In the genomic region with DNA sequence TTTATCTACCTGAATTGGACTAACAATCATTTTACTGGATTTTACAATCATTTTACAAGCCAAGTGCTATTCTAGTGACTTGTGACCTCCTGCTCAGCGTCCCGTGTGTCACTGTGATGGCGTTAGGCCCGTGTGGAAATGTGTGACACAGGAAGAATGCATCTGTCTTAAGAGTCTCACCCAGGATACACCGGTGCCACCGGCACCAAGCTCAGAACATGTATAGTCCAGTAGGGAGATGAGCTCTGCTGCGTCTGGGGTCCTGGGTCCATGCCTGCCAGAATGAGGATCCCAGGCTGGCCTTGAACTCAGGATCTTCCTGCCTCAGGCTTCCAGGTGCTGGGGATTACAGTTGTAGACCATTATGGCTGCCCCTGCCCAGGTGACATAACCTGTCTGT, we compare ENCODE assay signal across 10 mouse cellular contexts. TPM values are rescaled to one million over a fixed set of nuclear protein-coding genes. Genes with fewer than 3 reads are reported as not detected.
A peak's percentile ranks its signal among the peaks of the same experiment; 100 is the strongest.
DNase-seq lines count a peak whose midpoint lies in the region; ATAC-seq and TF ChIP-seq lines count a peak whose summit lies in the region.
"Had no signal": no experiment of that assay in that cellular context is flagged by ENCODE, and none has a peak within 500 bp of the region (broad histone marks: within the 10 kb centered on the region; RNA-seq: fewer than 3 reads in every experiment).

No protein-coding gene starts in this region.

- H3K27ac ChIP-seq in heart, embryonic 12.5 days (ENCODE audit: poor library complexity, severe bottlenecking), result no peak overlapping the region
- H3K27ac ChIP-seq in liver, postnatal 0 days (ENCODE audit: low read depth), result no peak overlapping the region
- no peak overlapping the region for H3K27ac ChIP-seq in liver, embryonic 12.5 days
- peak overlapping the region; percentile 77; the same call in 1 of the 2 replicates for H3K27ac ChIP-seq in embryonic facial prominence, embryonic 15.5 days (replicated peaks)
- peak overlapping the region; percentile 29; the same call in 1 of the 2 replicates for H3K27ac ChIP-seq in limb, embryonic 13.5 days

- TF ChIP-seq EP300 in liver, postnatal 0 days (IDR thresholded peaks at IDR 0.05; ENCODE audit: low read depth), result no peak

- no peak overlapping the region for H3K4me2 ChIP-seq in heart, embryonic 12.5 days
- 0 out of 2 replicates have a peak overlapping the region, but pooled peaks have one; percentile 94 for H3K4me2 ChIP-seq in liver, postnatal 0 days (ENCODE audit: low read depth, low read length)
- H3K4me2 ChIP-seq in liver, embryonic 12.5 days, result no peak overlapping the region
- peak overlapping the region; percentile 61; the same call in 1 of the 2 replicates for H3K4me2 ChIP-seq in embryonic facial prominence, embryonic 15.5 days (replicated peaks)
- peak overlapping the region; percentile 79 for H3K4me2 ChIP-seq in limb, embryonic 13.5 days (replicated peaks)

- 0 out of 2 replicates have a peak overlapping the region, but pooled peaks have one; percentile 38 for H3K9ac ChIP-seq in heart, embryonic 12.5 days
- H3K9ac ChIP-seq in liver, postnatal 0 days (replicated peaks), result no peak overlapping the region
- H3K9ac ChIP-seq in liver, embryonic 12.5 days, result no peak overlapping the region
- H3K9ac ChIP-seq in embryonic facial prominence, embryonic 15.5 days, result no peak overlapping the region
- H3K9ac ChIP-seq in limb, embryonic 13.5 days, result no peak overlapping the region

- TF ChIP-seq CTCF in liver, postnatal 0 days (IDR thresholded peaks at IDR 0.05; ENCODE audit: low read depth), result no peak

- 0 out of 2 replicates have a peak, but pooled peaks cover 3% of the 10 kb centered on the region for H3K9me3 ChIP-seq in heart, embryonic 12.5 days (replicated peaks)
- no peaks in the 10 kb centered on the region for H3K9me3 ChIP-seq in liver, postnatal 0 days (ENCODE audit: low read length)
- H3K9me3 ChIP-seq in liver, embryonic 12.5 days (replicated peaks), result no peaks in the 10 kb centered on the region; the same call in 1 of the 2 replicates
- no peaks in the 10 kb centered on the region for H3K9me3 ChIP-seq in embryonic facial prominence, embryonic 15.5 days (replicated peaks)
- H3K9me3 ChIP-seq in limb, embryonic 13.5 days, result no peaks in the 10 kb centered on the region

- DNase-seq in heart, postnatal 36 days, result no peak
- no peak for DNase-seq in liver, postnatal 0 days
- no peak for DNase-seq in urinary bladder, postnatal 4 days (ENCODE audit: low spot score in 2 of 2)
- DNase-seq: gastrocnemius, postnatal 10 days had no signal

- peaks cover 23% of the 10 kb centered on the region for H3K36me3 ChIP-seq in heart, embryonic 12.5 days
- peaks cover 12% of the 10 kb centered on the region; the same call in 1 of the 2 replicates for H3K36me3 ChIP-seq in liver, postnatal 0 days (replicated peaks; ENCODE audit: insufficient read depth, low read length)
- peaks cover 41% of the 10 kb centered on the region for H3K36me3 ChIP-seq in liver, embryonic 12.5 days
- H3K36me3 ChIP-seq in embryonic facial prominence, embryonic 15.5 days, result 0 out of 2 replicates have a peak, but pooled peaks cover 3% of the 10 kb centered on the region
- H3K36me3 ChIP-seq in limb, embryonic 13.5 days, result peaks cover 20% of the 10 kb centered on the region

- no peak overlapping the region for H3K4me3 ChIP-seq in heart, embryonic 12.5 days
- no peak overlapping the region for H3K4me3 ChIP-seq in liver, postnatal 0 days (ENCODE audit: low read depth, low read length)
- H3K4me3 ChIP-seq in liver, embryonic 12.5 days, result no peak overlapping the region
- H3K4me3 ChIP-seq in embryonic facial prominence, embryonic 15.5 days (replicated peaks), result 0 out of 2 replicates have a peak overlapping the region, but pooled peaks have one; percentile 6
- H3K4me3 ChIP-seq in limb, embryonic 13.5 days, result no peak overlapping the region

- WGBS in heart, embryonic 12.5 days, result 82% methylated on average over 7 of the region's 7 CpGs
- WGBS in liver, postnatal 0 days (ENCODE audit: insufficient replicate concordance), result 84% methylated on average over 7 of the region's 7 CpGs
- 89% methylated on average over 7 of the region's 7 CpGs for WGBS in liver, embryonic 12.5 days (ENCODE audit: insufficient replicate concordance)
- WGBS in embryonic facial prominence, embryonic 15.5 days, result 87% methylated on average over 7 of the region's 7 CpGs
- WGBS in limb, embryonic 13.5 days, result 79% methylated on average over 7 of the region's 7 CpGs

- intact Hi-C loops in heart, postnatal 36 days (cut with DNase I), result no loop called here

- peaks cover 76% of the 10 kb centered on the region for H3K4me1 ChIP-seq in heart, embryonic 12.5 days (replicated peaks)
- peaks cover 40% of the 10 kb centered on the region for H3K4me1 ChIP-seq in liver, postnatal 0 days (ENCODE audit: insufficient read depth)
- H3K4me1 ChIP-seq in liver, embryonic 12.5 days, result peaks cover 76% of the 10 kb centered on the region
- peaks cover 74% of the 10 kb centered on the region for H3K4me1 ChIP-seq in embryonic facial prominence, embryonic 15.5 days
- peaks cover 88% of the 10 kb centered on the region for H3K4me1 ChIP-seq in limb, embryonic 13.5 days

- ATAC-seq in heart, embryonic 12.5 days (ENCODE audit: insufficient number of reproducible peaks, low FRiP score), result no peak
- ATAC-seq in liver, postnatal 0 days, result no peak
- no peak for ATAC-seq in liver, embryonic 12.5 days
- no peak for ATAC-seq in embryonic facial prominence, embryonic 15.5 days (ENCODE audit: insufficient number of reproducible peaks, low FRiP score, low TSS enrichment, low read depth)
- no peak for ATAC-seq in limb, embryonic 13.5 days (ENCODE audit: low FRiP score, low read depth)
- no peak for ATAC-seq in CD4-positive, CD25-positive, alpha-beta regulatory T cell, adult 4 months
- ATAC-seq: activated CD4-positive, CD25-positive, alpha-beta regulatory T cell, adult 4 months had no signal

- no peaks in the 10 kb centered on the region for H3K27me3 ChIP-seq in heart, embryonic 12.5 days (replicated peaks)
- no peaks in the 10 kb centered on the region for H3K27me3 ChIP-seq in liver, postnatal 0 days (ENCODE audit: insufficient read depth, low read length)
- no peaks in the 10 kb centered on the region for H3K27me3 ChIP-seq in liver, embryonic 12.5 days (replicated peaks)
- no peaks in the 10 kb centered on the region for H3K27me3 ChIP-seq in embryonic facial prominence, embryonic 15.5 days
- no peaks in the 10 kb centered on the region for H3K27me3 ChIP-seq in limb, embryonic 13.5 days

RNA-seq across cellular contexts. Expression of gene Sec14l1, which starts 2.8 kb away (rescaled TPM):
- polyA plus RNA-seq in heart, embryonic 12.5 days (2016; fragmentation: Nextera tagmentation; extraction: Ambion mirVana), result 53.4 and 56.6 TPM in 2 replicates
- total RNA-seq in heart, postnatal 36 days (2021), result 10 to 100 TPM; 67.9 to 75.2 TPM
- 8.2 and 9.2 TPM in 2 replicates for polyA plus RNA-seq in liver, postnatal 0 days (2015; fragmentation: Nextera tagmentation; extraction: Ambion mirVana)
- 26.9 and 27.5 TPM in 2 replicates for polyA plus RNA-seq in liver, embryonic 12.5 days (2016; fragmentation: Nextera tagmentation; extraction: Ambion mirVana)
- 61.4 and 69.3 TPM in 2 replicates for polyA plus RNA-seq in embryonic facial prominence, embryonic 15.5 days (2015; fragmentation: Nextera tagmentation; extraction: Ambion mirVana)
- 61.2 and 65.4 TPM in 2 replicates for polyA plus RNA-seq in limb, embryonic 13.5 days (2015; fragmentation: Nextera tagmentation; extraction: Ambion mirVana)
- 10 to 100 TPM; 11.9 to 18.9 TPM for polyA plus RNA-seq in CD4-positive, CD25-positive, alpha-beta regulatory T cell, adult 4 months (2017; shearing (Covaris generic))

Comparison
In these comparisons a context has a peak if more than half of its experiments do, and no peak if none do; other contexts are left out.
1. H3K4me2 ChIP-seq: peak in liver, postnatal 0 days (single experiment), embryonic facial prominence, embryonic 15.5 days (single experiment) and limb, embryonic 13.5 days (single experiment); none in heart, embryonic 12.5 days (single experiment) and liver, embryonic 12.5 days (single experiment).
2. H3K27ac ChIP-seq: peak in embryonic facial prominence, embryonic 15.5 days (single experiment) and limb, embryonic 13.5 days (single experiment); none in heart, embryonic 12.5 days (single experiment), liver, postnatal 0 days (single experiment) and liver, embryonic 12.5 days (single experiment).